Mouse (Mus musculus) C2C12 (cell line): ENCODE measurements at regions not wholly inside any gene's neighbourhood (a gene's known extent, or its start where the extent isn't known, plus 50 kb on each side); places are given as distances from the start of the nearest gene placed in this dataset.

Experiments used
- H3K27me3 ChIP-seq: one replicate; pipeline ENCODE4 v1.6.1; 2011; ENCODE audit not compliant: control insufficient read depth, insufficient read depth, insufficient read length
- H3K36me3 ChIP-seq: one replicate; pipeline ENCODE4 v1.6.1; 2011; ENCODE audit not compliant: control insufficient read depth, insufficient read depth
- H3K4me3 ChIP-seq: one replicate; pipeline ENCODE4 v1.5.1; 2011; ENCODE audit warnings: mild to moderate bottlenecking, control low read depth; ENCODE audit not compliant: poor library complexity, insufficient read depth, severe bottlenecking
- H3K79me2 ChIP-seq: one replicate; pipeline ENCODE4 v1.6.1; 2011; ENCODE audit not compliant: control insufficient read depth, insufficient read depth
- H3K79me3 ChIP-seq: one replicate; pipeline ENCODE4 v1.6.1; 2011; ENCODE audit warnings: low read depth, control low read depth
- H3ac ChIP-seq: one replicate; pipeline ENCODE3; 2011; ENCODE audit warnings: low read depth; ENCODE audit not compliant: control insufficient read depth, insufficient read length
- CEBPB ChIP-seq: IDR thresholded peaks from one replicate; pipeline ENCODE4 v1.6.1; 2011; ENCODE audit warnings: low read depth, mild to moderate bottlenecking, control low read depth, moderate library complexity
- CTCF ChIP-seq: IDR thresholded peaks from one replicate; pipeline ENCODE4 v1.5.1; 2011; ENCODE audit not compliant: control insufficient read depth, insufficient read depth, insufficient read length
- FOSL1 ChIP-seq: IDR thresholded peaks from one replicate; pipeline ENCODE4 v1.8.0; 2011; ENCODE audit warnings: mild to moderate bottlenecking, low read length; ENCODE audit not compliant: poor library complexity, insufficient read depth, severe bottlenecking
- MAX ChIP-seq: IDR thresholded peaks from one replicate; pipeline ENCODE4 v1.6.1; 2011; ENCODE audit warnings: mild to moderate bottlenecking, control low read depth
- MYOD1 ChIP-seq: IDR thresholded peaks from one replicate; pipeline ENCODE4 v1.6.1; 2011; ENCODE audit warnings: low read depth; ENCODE audit not compliant: control insufficient read depth, insufficient read length
- MYOG ChIP-seq: IDR thresholded peaks from one replicate; pipeline ENCODE4 v1.6.1; 2011; ENCODE audit not compliant: control insufficient read depth, insufficient read length; ENCODE audit errors: extremely low read depth
- USF1 ChIP-seq: IDR thresholded peaks from one replicate; pipeline ENCODE4 v1.6.1; 2011; ENCODE audit warnings: low read depth, mild to moderate bottlenecking, control low read depth, moderate library complexity

DNA sequence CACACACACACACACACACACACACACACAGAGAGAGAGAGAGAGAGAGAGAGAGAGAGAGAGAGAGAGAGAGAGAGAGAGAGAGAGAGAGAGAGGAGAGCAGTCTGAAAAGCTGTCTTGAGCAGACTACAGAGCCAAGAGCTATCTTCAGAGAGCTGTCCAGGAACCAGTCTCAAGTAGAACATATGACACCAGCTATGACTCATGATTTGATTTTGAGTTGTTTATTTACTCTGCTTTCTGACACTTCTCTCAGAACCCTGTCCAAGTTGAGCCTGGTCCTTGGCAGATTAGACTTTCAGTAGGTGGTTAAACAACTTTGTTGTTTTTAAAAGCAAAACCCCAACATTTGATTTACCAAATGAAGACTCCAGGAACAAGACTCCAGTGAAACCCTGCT, 420.8 kb upstream of the Lcorl start:
- Histone ChIP-seq H3K27me3 (no peaks in the 10 kb centered on the region), H3ac (no peak overlapping the region)
- TF ChIP-seq MYOG, result no peak
- TF ChIP-seq USF1, result no peak
- no peak for TF ChIP-seq FOSL1
- no peak for TF ChIP-seq CEBPB
- no peak for TF ChIP-seq CTCF
- no peak for TF ChIP-seq MAX
- no peak for TF ChIP-seq MYOD1

DNA sequence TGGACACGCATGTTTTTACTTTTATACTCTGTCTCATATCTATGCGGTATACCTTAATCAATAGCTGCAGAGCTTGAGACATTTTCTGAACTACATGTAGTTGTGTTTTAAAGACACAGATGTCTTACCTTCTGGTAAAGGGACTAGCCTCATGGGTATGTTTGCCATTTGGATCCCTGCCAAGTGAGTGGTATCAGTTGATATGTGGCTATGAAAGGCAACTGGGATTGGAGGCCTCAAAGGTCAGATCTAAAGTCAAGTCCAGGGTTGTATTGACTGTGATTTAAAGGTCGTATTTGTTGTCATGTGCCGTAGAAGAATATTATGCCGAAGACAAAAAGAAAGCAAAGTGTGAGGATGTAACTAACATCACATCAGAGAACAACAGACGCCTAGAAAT, 399.3 kb upstream of the Lcorl start:
- TF ChIP-seq MYOG, result no peak
- TF ChIP-seq USF1, result no peak
- no peak for TF ChIP-seq MYOD1
- TF ChIP-seq FOSL1, result no peak
- no peak for TF ChIP-seq MAX
- TF ChIP-seq CEBPB, result no peak
- no peak for TF ChIP-seq CTCF
- Histone ChIP-seq H3K79me2 (no peaks in the 10 kb centered on the region), H3K4me3 (no peak overlapping the region), H3K79me3 (no peaks in the 10 kb centered on the region), H3K36me3 (no peaks in the 10 kb centered on the region), H3K27me3 (no peaks in the 10 kb centered on the region), H3ac (no peak overlapping the region)

More for the DNA sequence above, 420.8 kb upstream of the Lcorl start:
- Histone ChIP-seq H3K36me3 (no peaks in the 10 kb centered on the region), H3K4me3 (no peak overlapping the region), H3K79me2 (no peaks in the 10 kb centered on the region), H3K79me3 (no peaks in the 10 kb centered on the region)

DNA sequence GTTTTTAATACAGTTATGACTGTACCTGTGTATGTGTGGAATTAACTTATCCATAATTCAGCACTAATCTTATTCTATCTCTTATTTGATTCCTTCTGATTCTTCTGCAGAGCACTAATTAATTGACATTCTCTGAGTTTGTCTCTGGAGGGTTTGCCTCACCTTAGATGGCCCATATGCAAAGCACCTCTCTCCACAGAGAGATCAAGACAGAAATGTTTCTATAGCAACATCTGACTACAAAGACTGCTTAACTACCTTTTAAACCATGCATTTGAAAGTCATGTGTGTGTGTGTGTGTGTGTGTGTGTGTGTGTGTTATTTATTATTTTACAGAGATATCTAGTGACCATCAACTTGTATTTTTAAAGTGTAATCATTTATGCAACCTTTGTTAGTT, 396.5 kb upstream of the Lcorl start:
- no peak for TF ChIP-seq CTCF
- no peak for TF ChIP-seq CEBPB
- no peak for TF ChIP-seq MYOG
- TF ChIP-seq MAX, result no peak
- TF ChIP-seq FOSL1, result no peak
- no peak for TF ChIP-seq MYOD1
- Histone ChIP-seq H3ac (no peak overlapping the region), H3K79me3 (no peaks in the 10 kb centered on the region), H3K79me2 (no peaks in the 10 kb centered on the region), H3K36me3 (no peaks in the 10 kb centered on the region), H3K4me3 (no peak overlapping the region), H3K27me3 (no peaks in the 10 kb centered on the region)

DNA sequence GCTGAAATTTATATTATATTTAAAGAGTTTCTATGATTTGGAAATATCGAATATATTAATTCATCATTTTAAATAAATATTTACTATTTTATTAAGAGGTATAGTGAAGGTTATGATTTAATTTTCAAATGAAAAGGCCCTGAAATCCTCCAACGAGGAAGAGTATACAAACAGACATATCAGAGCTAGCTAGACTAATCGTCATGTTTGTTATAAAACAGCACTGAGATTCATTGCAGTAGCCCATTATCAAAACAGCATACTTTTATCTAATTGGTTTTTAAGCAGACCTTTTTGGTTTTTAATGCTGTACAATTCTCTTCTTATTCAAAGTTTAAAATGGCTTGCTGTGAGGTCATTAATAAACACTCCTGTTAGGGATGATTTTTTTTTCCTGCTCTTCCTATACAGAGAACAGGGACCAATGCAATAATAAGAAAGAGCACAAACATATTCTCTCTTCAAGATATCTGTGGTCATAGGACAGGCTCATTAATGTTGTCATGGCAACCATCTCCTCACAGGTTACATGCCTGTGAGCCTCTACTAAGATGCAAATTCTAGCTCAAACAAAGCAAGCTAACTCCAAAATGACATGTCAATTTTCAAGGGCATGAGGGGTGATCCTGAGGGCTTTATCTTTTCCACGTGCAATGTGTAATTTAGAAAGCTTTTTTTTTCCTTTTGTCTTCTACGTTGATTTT, 378.1 kb upstream of the Lcorl start:
- no peak overlapping the region for H3ac ChIP-seq

DNA sequence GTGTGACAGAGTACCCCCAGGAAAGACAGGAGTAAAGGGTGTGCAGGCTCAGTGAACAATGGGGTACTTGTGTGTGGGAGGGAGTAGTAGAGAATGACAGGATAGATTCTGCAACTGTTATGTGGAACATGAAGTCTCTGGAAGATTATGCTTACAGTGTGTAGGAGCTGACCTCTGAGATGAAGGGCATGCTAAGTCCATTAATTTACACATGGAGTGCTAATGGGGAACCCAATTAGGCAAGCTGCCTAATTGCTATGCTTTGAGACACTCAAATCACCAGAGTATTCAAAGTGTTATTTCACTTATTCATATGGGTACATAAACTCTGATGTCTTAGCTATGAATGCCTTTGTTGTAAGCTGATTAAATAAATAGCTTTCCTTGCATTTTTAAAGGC, 375.4 kb upstream of the Lcorl start:
- H3K4me3 ChIP-seq, result no peak overlapping the region
- H3K79me3 ChIP-seq, result no peaks in the 10 kb centered on the region
- H3ac ChIP-seq, result no peak overlapping the region
- no peaks in the 10 kb centered on the region for H3K79me2 ChIP-seq
- H3K27me3 ChIP-seq, result no peaks in the 10 kb centered on the region
- no peaks in the 10 kb centered on the region for H3K36me3 ChIP-seq
- TF ChIP-seq CEBPB, result no peak
- no peak for TF ChIP-seq MYOD1
- no peak for TF ChIP-seq CTCF
- no peak for TF ChIP-seq FOSL1
- no peak for TF ChIP-seq MYOG
- TF ChIP-seq MAX, result no peak
- no peak for TF ChIP-seq USF1

More for the DNA sequence above, 378.1 kb upstream of the Lcorl start:
- no peaks in the 10 kb centered on the region for H3K79me3 ChIP-seq
- TF ChIP-seq MYOD1, result no peak
- TF ChIP-seq MYOG, result no peak
- no peak for TF ChIP-seq CTCF
- TF ChIP-seq MAX, result no peak
- no peak for TF ChIP-seq FOSL1
- no peak for TF ChIP-seq CEBPB
- TF ChIP-seq USF1, result no peak
- H3K79me2 ChIP-seq, result no peaks in the 10 kb centered on the region
- H3K4me3 ChIP-seq, result no peak overlapping the region
- no peaks in the 10 kb centered on the region for H3K36me3 ChIP-seq
- no peaks in the 10 kb centered on the region for H3K27me3 ChIP-seq

DNA sequence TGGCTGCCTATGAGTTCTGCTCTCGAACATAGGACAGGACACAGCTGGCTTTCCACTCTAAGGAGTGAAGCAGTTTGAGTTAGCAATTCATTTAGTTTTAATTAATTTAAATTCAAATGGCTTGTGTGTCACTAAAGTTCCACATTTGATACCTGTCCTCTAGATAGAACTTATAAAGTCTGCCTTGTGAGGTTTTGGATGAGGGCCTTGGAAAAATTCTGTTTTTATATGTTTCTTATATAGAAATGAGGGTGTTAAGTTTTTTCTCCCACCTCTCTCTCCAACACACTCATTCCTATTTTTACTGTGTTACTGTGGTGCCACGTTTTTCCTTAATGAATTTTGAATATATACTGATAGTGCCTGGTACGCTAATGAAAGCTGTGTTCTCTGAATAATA, 371.3 kb upstream of the Lcorl start:
- H3K79me3 ChIP-seq, result no peaks in the 10 kb centered on the region
- H3ac ChIP-seq, result no peak overlapping the region
- no peak for TF ChIP-seq CEBPB
- TF ChIP-seq MYOG, result no peak
- TF ChIP-seq MAX, result no peak
- H3K27me3 ChIP-seq, result no peaks in the 10 kb centered on the region
- H3K79me2 ChIP-seq, result no peaks in the 10 kb centered on the region
- no peaks in the 10 kb centered on the region for H3K36me3 ChIP-seq
- no peak overlapping the region for H3K4me3 ChIP-seq
